15 mouse cellular contexts compared by ENCODE assay signal in the genomic region with DNA sequence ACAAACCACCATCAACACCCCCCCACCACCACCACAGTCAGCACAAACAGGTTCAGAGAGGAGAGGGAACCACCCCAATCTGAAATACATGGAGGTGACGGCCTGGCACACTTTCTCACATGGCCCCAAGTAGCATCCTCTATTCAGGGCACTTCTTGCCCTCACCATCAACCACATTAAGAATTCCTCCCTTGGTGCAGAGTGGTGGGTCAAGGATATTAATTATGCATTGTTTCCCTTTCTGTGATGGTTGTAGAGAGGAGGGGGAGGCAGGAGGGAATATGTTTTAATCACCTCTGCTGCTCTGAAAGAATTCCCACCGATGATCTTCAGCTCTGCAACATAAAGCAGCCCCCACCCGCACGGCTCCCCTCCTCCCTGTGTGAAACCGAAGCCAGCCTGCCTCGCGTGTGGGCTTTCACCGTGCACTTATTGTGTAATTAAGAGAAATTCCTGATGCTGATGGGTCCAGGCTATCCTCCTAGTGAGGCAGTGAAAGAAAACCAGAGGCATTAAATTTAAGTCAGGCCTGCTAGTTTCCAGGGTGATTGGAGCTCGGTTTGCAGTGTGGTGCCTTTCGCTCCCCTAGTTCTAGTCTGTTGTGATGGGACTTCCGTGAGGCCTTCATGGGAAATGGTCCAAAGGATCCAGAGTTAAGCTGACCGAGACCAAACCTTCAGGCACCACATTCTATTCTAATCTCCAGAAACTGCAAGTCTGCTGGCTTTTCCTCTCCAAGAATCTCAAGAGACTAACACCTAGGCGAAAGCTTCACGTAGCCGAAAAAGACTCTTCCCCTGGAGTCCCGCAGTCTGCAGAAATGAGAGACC.
DNase-seq lines count a peak whose midpoint lies in the region; ATAC-seq and TF ChIP-seq lines count a peak whose summit lies in the region.
"Had no signal": no experiment of that assay in that cellular context is flagged by ENCODE, and none has a peak within 500 bp of the region (broad histone marks: within the 10 kb centered on the region; RNA-seq: fewer than 3 reads in every experiment).

No protein-coding gene starts in this region.

- no peak overlapping the region for H3K9ac ChIP-seq in embryonic facial prominence, embryonic 11.5 days (replicated peaks; ENCODE audit: low read length)
- no peak overlapping the region; the same call in 1 of the 2 replicates for H3K9ac ChIP-seq in midbrain, embryonic 14.5 days (replicated peaks; ENCODE audit: low read length)
- H3K9ac ChIP-seq: heart, embryonic 12.5 days; limb, embryonic 13.5 days; lung, embryonic 14.5 days had no signal

- no peaks in the 10 kb centered on the region for H3K4me1 ChIP-seq in embryonic facial prominence, embryonic 11.5 days (ENCODE audit: control insufficient read depth, insufficient read depth, low read length)
- H3K4me1 ChIP-seq in hindbrain, embryonic 10.5 days (replicated peaks): peaks cover 42% of the 10 kb centered on the region
- peaks cover 47% of the 10 kb centered on the region for H3K4me1 ChIP-seq in midbrain, embryonic 14.5 days (ENCODE audit: control insufficient read depth, insufficient read depth, low read length)

- DNase-seq in brain, embryonic 14.5 days (ENCODE audit: low read depth): peak; percentile 68
- no peak for DNase-seq in embryonic facial prominence, embryonic 11.5 days (ENCODE audit: low spot score)
- no peak for DNase-seq in hindbrain, embryonic 10.5 days (ENCODE audit: low spot score)
- peak; percentile 56 for DNase-seq in midbrain, embryonic 14.5 days
- DNase-seq in gastrocnemius, adult 8-10 months (ENCODE audit: low spot score in 2 of 2): no peak
- DNase-seq in left cerebral cortex, postnatal 25 days (ENCODE audit: low spot score in 2 of 2): no peak
- no peak for DNase-seq in right cerebral cortex, adult 2 months (ENCODE audit: low spot score in 2 of 2)
- DNase-seq: adrenal gland, postnatal 10 days; layer of hippocampus, adult 9-11 months; lung, embryonic 14.5 days; thymus, adult 2 months had no signal

- intact Hi-C loops in left cerebral cortex, postnatal 25 days (cut with DNase I): no loop called here

- H3K4me2 ChIP-seq in embryonic facial prominence, embryonic 11.5 days (ENCODE audit: low read depth, low read length): no peak overlapping the region; the same call in 1 of the 2 replicates
- H3K4me2 ChIP-seq in midbrain, embryonic 14.5 days (ENCODE audit: low read length): no peak overlapping the region; the same call in 1 of the 2 replicates
- H3K4me2 ChIP-seq: heart, embryonic 12.5 days; limb, embryonic 13.5 days; lung, embryonic 14.5 days had no signal

- 64% methylated on average over 16 of the region's 16 CpGs for WGBS in embryonic facial prominence, embryonic 11.5 days
- WGBS in hindbrain, embryonic 10.5 days: 74% methylated on average over 16 of the region's 16 CpGs
- WGBS in midbrain, embryonic 14.5 days: 43% methylated on average over 16 of the region's 16 CpGs

- ATAC-seq in embryonic facial prominence, embryonic 11.5 days (replicated peaks; ENCODE audit: insufficient number of reproducible peaks, low FRiP score, low TSS enrichment, low read depth): peak; percentile 42; the same call in 1 of the 2 replicates
- peak; percentile 74 for ATAC-seq in midbrain, embryonic 14.5 days (ENCODE audit: low FRiP score, low TSS enrichment)
- ATAC-seq: inflammation-experienced regulatory T-cells, adult 6 months had no signal

- TF ChIP-seq CTCF in brain, embryonic 14.5 days (IDR thresholded peaks at IDR 0.05; ENCODE audit: borderline replicate concordance, extremely low read depth, insufficient read depth, insufficient read length): no peak

- H3K36me3 ChIP-seq in embryonic facial prominence, embryonic 11.5 days (replicated peaks; ENCODE audit: control insufficient read depth, insufficient read depth, low read depth, low read length): no peaks in the 10 kb centered on the region; the same call in 1 of the 2 replicates
- peaks cover 57% of the 10 kb centered on the region for H3K36me3 ChIP-seq in hindbrain, embryonic 10.5 days
- peaks cover 3% of the 10 kb centered on the region; the same call in 1 of the 2 replicates for H3K36me3 ChIP-seq in midbrain, embryonic 14.5 days (ENCODE audit: control insufficient read depth, insufficient read depth, low read length)
- H3K36me3 ChIP-seq: heart, embryonic 12.5 days; limb, embryonic 13.5 days had no signal

- H3K4me3 ChIP-seq in embryonic facial prominence, embryonic 11.5 days (ENCODE audit: low read depth, low read length): no peak overlapping the region
- H3K4me3 ChIP-seq in hindbrain, embryonic 10.5 days: no peak overlapping the region
- no peak overlapping the region for H3K4me3 ChIP-seq in midbrain, embryonic 14.5 days (replicated peaks; ENCODE audit: low read depth, low read length)
- H3K4me3 ChIP-seq: heart, embryonic 12.5 days; limb, embryonic 13.5 days had no signal

- no peak for TF ChIP-seq POLR2A in brain, embryonic 14.5 days (IDR thresholded peaks at IDR 0.05; ENCODE audit: borderline replicate concordance, extremely low read depth, insufficient read depth, insufficient read length, poor library complexity, severe bottlenecking)

- no peaks in the 10 kb centered on the region for H3K27me3 ChIP-seq in embryonic facial prominence, embryonic 11.5 days (ENCODE audit: control insufficient read depth, insufficient read depth, low read length)
- H3K27me3 ChIP-seq in hindbrain, embryonic 10.5 days (ENCODE audit: insufficient read depth, poor library complexity, severe bottlenecking): no peaks in the 10 kb centered on the region
- H3K27me3 ChIP-seq in midbrain, embryonic 14.5 days (ENCODE audit: control insufficient read depth, insufficient read depth, low read length): no peaks in the 10 kb centered on the region
- H3K27me3 ChIP-seq: CH12.LX; heart, embryonic 12.5 days; limb, embryonic 13.5 days had no signal

- no peak overlapping the region for H3K27ac ChIP-seq in embryonic facial prominence, embryonic 11.5 days (replicated peaks; ENCODE audit: low read depth, low read length)
- H3K27ac ChIP-seq in hindbrain, embryonic 10.5 days: peak overlapping the region; percentile 35; the same call in 1 of the 2 replicates
- peak overlapping the region; percentile 69 for H3K27ac ChIP-seq in midbrain, embryonic 14.5 days (replicated peaks; ENCODE audit: low read depth, low read length)
- H3K27ac ChIP-seq: limb, embryonic 13.5 days had no signal

- no peaks in the 10 kb centered on the region for H3K9me3 ChIP-seq in embryonic facial prominence, embryonic 11.5 days (replicated peaks; ENCODE audit: control insufficient read depth, low read length)
- no peaks in the 10 kb centered on the region for H3K9me3 ChIP-seq in hindbrain, embryonic 10.5 days
- H3K9me3 ChIP-seq in midbrain, embryonic 14.5 days (ENCODE audit: control insufficient read depth, low read length): no peaks in the 10 kb centered on the region
- H3K9me3 ChIP-seq: heart, embryonic 12.5 days; limb, embryonic 13.5 days had no signal

Comparison
In these comparisons a context has a peak if more than half of its experiments do, and no peak if none do; other contexts are left out.
1. DNase-seq: peak in brain, embryonic 14.5 days (single experiment) and midbrain, embryonic 14.5 days (single experiment); none in embryonic facial prominence, embryonic 11.5 days (single experiment), hindbrain, embryonic 10.5 days (single experiment), gastrocnemius, adult 8-10 months (0 of 2), left cerebral cortex, postnatal 25 days (0 of 2) and right cerebral cortex, adult 2 months (0 of 2).